Mouse (Mus musculus) brain, embryonic 14.5 days (tissue): Measurements from ENCODE around the gene Vmn1r104.
"Not testable (repeated sequence)": the region's sequence is repeated elsewhere in the genome, so short reads cannot be mapped to it uniquely, and the experiment has no call there.

Experiments
- CTCF ChIP-seq: fragments of 200-500 bp; IDR thresholded peaks from 2 replicates; pipeline ENCODE4 v1.5.1; 2012; ENCODE audit warnings: inconsistent platforms, mild to moderate bottlenecking, moderate library complexity, borderline replicate concordance; ENCODE audit not compliant: insufficient read depth, insufficient read length; ENCODE audit errors: extremely low read depth
- POLR2A ChIP-seq: fragments of 200-500 bp; IDR thresholded peaks from 2 replicates; pipeline ENCODE4 v1.6.1; 2012; ENCODE audit warnings: mild to moderate bottlenecking, inconsistent platforms, borderline replicate concordance; ENCODE audit not compliant: poor library complexity, insufficient read depth, insufficient read length, severe bottlenecking; ENCODE audit errors: extremely low read depth

DNA sequence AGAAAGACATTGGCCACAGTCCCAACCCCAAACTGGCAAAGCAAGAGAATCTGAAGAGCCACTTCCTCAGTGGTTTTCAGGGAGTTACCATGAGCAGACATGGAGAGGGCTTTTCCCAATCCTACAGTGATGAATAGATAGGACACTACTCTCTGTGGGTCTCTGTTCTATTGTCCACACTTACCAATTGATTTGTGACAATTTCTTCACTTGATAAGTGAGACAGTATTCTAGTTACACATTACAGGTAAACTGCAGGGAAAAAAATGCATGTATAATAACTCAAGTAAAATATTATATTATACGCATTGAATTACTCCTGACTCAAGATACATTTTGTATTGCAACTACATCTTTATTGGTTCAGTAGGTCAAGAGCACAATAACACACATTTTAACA lies 12.0 kb downstream of the Vmn1r104 start, which contains the start of gene Gm5726:
- TF ChIP-seq CTCF, POLR2A: not testable (repeated sequence)
